Mouse (Mus musculus) retina, postnatal 1 day (tissue): ENCODE measurements around the gene Kbtbd8.

ENCODE experiments used
- DNase-seq: peaks from one replicate; pipeline ENCODE4 v3.0.0-alpha.2; 2012

Gene Kbtbd8

DNA sequence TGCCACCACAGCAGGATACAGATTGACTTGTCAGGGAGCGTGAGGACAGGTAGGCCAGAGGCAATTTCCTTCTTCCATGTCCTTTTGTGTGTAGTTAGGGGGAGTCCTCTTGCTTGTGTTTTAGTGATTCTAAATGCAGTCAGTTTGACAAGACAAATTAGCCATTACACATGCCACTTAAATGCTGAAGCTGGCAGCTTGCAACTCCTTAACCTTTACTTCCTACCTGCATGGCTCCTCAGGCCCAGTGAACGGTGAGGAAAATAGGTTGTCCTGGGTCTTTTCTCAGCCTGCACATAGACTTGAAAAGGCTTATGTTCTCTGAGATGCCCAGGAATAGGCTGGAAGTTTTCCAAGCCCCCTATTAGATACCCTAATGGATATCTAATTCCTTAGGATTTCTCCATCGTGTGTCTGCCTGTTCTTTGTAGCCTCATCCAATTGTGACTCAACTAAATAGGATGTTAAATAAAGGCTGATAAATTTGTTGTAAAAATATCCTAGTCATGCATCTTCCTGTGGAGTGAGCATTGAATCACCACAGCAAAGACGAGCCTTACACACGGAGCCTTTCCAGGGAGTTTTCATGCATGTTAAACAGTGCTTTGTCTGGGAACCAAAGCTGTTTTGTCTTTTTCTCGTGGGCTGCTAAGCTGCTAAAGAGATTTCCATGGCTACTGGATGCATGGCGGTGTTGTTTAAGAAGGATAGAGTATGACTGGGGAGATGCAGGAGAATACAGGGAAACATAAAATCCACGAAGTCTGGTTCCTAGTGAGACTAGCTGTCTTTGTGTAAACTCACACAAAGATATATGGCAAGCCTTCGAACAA, 57.5 kb downstream of the Kbtbd8 start:
- DNase-seq, result no peak
